Mouse (Mus musculus): ENCODE data around the gene Gspt1.
"Not testable (repeated sequence)": the region's sequence is repeated elsewhere in the genome, so short reads cannot be mapped to it uniquely, and the experiment has no call there.

The Gspt1 gene

DNA sequence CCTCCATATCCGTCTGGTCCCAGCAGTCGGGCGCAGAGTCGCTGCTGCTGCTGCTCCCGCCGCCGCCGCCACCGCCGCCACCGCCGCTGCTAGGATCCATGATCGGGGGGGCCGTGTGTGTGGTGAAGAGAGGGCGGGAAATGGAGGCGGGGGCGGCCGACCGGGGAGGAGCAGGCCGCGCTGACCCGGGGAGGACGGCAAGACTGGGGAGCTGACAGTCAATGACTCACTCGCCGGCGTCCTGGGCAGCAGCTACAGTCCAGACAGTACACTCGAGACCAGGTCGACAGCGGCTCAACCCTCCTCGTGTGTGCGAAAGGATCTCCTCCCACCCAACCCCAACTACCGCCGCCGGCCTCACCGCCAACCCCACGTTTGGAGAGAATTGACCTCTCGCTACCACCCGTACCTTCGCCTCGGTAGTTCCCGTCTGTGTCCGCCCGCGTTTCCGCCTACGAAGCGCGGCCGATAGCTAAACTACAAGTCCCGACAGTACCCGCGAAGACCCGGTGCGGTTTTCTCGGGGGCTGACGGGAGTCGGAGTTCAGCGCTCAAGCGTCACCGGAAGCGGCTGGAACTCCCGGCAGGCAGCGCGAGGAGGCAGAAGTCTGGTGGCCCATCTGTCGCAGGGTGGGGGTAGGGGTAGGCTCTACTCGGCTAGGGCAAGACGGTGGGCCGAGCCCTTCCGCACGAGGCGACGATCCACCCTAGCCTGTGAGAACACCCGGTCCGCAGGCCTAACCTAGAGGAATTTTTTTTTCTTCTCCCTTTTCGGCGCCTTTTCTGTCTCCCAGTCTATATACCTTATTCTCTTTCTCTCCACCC, at the start of gene Gspt1:
Gene Gspt1 (minus strand): TSS at position 428 of the 825 bp plus-strand sequence.
- DNase-seq = peak; percentile 100

DNA sequence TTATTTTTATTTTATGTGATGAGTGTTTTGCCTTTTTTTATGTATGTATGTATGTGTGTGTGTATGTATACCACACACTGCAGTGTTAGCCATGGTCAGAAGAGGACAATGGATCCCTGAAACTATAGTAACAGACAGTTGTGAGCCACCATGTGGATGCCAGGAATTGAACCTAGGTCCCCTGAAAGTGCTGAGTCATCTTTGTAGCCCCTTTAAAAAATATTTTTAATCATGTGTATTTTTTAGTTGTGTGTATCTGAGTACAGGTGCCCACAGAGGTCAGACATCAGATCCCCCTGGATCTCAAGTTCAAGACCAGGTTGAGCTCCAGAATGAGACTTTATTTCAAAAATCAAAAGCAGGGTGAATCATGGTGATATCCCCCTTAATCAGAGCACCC, 49.6 kb upstream of the Gspt1 start:
- no peak for DNase-seq

DNA sequence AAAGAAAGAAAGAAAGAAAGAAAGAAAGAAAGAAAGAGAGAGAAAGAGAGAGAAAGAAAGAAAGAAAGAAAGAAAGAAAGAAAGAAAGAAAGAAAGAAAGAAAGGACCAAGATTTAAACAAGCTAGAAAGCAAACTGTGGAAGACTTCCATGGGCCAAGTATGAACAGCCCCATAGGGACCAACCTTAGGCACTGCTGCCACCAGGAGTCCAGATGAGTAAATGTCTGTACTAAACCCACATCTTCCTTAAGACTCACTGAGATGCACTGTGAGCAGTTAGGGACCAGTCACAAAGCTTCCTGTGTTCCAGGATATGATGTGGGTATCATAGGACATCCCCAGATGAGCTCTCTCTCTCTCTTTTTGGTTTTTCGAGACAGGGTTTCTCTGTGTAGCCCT, 43.6 kb upstream of the Gspt1 start:
- DNase-seq = peak; percentile 40

DNA sequence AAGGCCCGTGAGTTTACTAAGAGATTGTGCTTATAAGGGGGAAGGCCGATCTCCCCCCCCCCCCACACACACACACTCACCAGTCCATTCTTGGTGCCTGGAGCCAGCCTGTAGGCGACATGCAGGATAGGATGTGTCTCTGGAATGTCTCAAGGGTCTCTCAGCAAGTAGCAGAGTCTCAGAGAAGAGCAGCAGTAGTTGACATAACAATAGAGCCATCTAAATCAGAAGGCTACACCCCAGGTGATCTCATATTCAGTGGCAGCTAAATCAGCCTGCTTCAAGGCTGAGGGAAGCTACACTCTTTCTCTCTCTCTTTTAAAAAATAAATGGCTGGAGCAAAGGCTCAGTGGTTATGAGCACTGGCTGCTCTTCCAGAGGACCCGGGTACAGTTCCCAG, 41.5 kb upstream of the Gspt1 start:
- not testable (repeated sequence) for DNase-seq

DNA sequence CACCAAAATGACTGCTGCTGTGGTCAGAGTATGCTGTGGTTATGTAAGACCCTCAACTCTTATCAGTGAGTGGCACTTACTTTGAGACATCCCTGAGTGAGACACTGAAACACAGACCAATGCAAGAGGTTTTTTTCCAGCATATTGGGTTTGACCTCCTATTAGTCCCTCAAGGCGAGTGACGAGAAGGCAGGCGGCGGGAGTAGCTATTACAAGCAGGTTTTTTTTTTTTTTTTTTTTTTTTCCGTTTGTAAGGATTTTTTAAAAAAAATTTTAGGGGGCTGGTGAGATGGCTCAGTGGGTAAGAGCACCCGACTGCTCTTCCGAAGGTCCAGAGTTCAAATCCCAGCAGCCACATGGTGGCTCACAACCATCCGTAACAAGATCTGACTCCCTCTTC, 34.7 kb upstream of the Gspt1 start:
- DNase-seq = not testable (repeated sequence)

DNA sequence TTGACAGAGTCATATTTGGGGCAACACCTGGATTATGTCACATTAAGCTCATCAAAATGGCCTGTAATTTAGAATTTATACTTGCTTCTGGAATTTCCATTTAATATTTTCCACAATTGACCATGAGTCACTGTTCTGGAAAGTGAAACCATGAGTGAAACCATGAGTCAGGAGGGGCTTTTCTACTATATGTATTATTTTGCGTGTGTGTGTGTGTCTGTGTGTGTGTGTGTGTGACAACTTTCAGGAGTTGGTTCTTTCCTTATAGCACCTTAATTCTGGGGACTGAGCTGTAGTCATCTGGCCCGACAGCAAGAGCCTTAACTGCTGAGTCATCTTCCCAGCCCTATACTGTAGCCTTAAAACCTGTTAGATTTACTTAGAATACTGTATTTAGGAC, 31.8 kb upstream of the Gspt1 start:
- DNase-seq = no peak

DNA sequence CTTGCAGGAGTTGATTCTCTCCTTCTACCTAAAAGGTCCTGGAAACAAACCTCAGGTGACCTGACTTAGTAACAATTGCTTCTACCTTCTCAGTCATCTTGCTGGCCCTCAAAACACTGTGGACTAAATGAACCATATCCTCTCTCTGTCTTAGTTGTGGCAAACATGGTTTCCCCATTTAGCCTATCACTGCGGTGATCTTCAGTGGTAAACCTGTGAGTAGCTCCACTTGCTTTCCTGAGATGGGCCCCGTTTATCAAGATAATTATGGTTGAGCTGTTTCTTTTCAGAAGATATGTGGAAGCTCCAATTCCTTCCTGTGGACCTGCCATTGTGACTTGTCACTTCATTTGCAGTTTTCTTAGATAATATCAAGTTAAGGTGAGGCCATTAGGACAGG, 30.8 kb upstream of the Gspt1 start:
- no peak for DNase-seq

DNA sequence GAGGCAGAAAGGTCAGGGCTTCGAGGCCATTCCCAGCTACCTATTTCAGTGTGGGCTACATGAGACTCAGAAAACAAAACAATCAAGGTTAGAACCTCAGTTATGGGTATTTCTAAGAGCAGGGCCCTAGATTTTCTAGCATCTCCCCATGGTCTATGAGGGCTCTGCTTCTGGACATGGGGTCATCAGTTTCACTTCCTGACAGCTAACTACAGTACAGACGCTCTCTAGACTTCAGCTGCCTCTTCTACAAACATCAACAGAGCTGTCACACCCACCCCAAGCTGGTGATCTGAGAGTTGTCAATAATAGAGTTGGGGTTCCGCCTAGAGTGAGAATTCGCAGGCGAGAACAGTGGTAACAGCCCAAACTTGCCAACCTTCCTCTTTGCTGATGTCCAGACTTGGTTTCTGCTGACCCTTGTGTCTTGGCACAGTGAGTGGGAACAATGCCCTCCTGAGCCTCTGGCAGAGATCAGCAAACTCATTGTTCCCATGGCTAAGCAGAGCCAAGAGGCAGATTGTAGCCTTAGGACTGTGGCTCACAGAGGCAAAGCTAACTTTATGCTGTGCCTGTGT, 28.6 kb upstream of the Gspt1 start:
- no peak for DNase-seq

DNA sequence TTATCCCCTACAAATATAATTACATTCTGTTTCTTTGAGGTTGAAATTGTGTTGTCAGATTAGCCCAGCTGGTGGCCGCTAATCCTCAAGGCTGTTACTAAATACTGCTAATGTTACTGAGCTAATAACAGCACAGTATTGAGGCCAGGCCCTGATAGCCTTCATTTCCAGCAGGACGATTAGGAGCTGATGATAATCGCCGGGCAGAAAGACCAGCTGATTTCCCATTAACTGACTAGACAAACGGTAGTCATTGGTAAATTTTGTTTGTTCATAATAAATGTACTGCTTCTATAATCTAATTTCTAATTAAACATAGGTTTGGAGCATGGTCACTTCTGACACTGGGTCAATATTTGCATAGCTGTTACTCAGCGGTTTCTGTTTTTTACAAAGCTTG, 24.7 kb upstream of the Gspt1 start:
- DNase-seq = peak; percentile 78

DNA sequence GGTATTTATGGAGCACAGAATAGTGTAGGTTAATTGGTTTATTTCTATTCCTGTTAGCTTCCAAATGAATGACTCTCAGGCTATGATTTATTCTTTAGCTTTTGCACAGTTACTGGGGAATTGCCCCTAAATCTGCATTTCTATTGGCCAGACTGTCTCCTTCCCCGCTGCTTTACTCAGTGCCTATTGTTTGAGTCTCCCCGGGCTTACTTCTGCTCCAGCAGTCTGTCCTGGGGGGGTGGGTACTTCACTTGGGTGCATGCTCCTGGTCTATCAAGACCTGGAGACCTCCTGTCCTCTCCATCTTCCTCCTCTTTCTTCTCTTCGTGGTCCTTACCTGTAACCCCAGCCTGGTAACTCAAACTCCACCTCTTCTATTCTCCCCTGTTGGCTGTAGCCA, 22.8 kb upstream of the Gspt1 start:
- DNase-seq = no peak

DNA sequence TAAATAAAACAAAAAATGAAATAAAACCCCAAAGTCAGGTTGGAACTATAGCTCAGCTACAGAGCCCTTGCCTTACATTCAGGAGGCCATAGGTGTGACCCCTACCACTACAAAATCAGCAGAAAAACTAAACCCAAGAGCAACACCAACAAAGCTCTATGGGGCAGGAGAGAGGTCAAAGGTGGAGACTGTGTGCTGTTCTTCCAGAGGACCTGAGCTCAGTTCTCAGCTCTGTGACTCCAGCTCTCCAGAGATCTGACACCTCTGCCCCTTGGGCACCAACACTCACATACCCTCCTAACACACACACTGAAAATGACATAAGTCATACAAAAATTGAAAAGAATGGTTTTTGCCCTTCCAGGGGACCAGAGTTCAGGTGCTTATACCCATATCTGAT, 16.9 kb upstream of the Gspt1 start:
- DNase-seq = no peak

DNA sequence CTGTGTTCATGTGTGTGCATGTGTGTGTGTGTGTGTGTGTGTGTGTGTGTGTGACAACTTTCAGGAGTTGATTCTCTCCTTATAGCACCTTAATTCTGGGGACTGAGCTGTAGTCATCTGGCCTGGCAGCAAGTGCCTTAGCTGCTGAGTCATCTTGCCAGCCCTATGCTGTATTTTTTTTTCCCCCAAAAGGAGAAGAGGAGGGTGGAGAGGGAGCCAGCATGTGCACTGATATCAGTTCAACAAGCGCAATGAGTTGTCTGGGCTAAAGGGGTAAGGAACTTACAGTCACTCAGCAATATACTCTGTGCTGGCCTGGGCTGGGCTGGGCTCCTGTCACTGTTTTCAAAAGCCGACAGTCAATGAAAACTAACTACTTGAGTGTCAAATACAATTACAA, 16.5 kb upstream of the Gspt1 start:
- no peak for DNase-seq

DNA sequence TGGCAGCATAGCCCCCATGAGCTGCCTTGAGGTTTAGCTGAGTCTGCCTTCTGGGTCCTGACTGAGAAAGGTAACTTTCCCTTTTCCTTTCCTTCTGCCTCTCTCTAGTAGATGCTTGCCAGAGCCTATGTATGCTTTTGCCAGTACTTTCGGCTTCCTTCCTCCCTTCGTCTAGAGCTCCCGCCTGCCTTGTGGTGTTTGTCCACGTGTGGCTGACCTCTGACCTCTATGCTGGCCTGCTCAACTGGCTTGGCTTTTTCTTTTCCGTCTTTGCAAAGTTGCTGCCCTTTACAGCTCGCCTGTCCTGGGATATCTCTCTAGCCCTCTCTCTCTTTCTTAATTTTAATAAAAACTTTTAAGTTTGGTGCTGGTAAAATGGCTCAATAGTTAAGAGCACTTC, 15.7 kb upstream of the Gspt1 start:
- DNase-seq = no peak

DNA sequence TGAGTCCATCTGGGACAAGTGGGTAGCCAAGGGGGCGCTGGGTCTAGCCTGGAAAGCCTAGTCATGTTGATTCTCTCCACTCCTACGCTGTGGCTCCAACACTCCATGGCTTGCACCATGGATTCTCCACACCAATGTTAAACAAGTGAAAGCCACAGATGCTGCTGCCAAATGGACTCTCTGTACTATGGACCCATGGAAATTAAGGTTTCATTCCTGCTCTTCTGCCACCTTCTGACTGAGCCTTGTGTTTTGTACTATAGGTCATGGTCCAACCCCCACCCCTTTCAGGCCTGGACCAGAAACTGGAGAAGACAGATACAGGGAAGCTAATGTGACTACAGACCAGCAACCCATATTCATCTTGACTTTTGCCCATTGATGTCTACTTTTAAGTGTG, 12.4 kb upstream of the Gspt1 start:
- DNase-seq = no peak

DNA sequence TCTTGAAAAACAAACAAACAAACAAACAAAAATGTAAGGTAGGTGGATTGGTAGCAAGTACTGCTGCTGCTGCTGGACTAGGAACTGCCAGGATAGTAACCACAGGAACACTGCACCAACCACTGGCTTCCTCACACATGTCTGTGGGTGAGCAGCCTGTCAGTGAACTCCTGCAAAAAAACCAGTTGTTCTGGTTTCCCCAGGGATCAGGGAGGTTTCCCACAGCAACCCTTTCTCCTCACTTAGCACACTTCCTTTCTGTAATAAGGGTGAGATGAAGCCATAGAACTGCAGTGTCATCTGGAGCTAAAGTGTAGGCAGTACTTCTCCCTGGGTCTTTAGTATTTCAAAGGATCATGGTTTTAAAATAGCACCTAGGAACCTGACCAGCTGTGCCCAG, 9.1 kb upstream of the Gspt1 start:
- DNase-seq = no peak

DNA sequence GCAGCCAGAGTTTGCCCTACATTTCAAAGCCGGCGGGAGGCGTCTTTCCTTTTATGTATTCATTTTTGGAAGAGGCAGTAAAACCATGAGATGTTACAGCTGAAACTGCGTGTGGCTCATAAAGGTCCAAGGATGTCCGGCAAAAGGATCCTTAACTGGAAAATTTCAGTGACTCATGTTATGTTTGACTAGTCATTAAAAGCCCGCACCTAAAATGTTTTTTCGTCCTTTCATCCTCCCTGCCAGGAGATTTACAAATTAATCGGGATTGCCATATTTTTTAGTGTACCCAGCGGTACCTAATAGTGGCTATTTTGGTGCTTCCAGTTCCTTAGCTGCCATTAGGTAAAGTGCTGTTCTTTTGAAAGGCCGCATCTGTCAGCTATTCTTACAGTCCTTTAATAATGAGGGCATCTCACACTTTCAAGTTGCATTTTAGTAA, 619 bp upstream of the Gspt1 start:
- DNase-seq = no peak

DNA sequence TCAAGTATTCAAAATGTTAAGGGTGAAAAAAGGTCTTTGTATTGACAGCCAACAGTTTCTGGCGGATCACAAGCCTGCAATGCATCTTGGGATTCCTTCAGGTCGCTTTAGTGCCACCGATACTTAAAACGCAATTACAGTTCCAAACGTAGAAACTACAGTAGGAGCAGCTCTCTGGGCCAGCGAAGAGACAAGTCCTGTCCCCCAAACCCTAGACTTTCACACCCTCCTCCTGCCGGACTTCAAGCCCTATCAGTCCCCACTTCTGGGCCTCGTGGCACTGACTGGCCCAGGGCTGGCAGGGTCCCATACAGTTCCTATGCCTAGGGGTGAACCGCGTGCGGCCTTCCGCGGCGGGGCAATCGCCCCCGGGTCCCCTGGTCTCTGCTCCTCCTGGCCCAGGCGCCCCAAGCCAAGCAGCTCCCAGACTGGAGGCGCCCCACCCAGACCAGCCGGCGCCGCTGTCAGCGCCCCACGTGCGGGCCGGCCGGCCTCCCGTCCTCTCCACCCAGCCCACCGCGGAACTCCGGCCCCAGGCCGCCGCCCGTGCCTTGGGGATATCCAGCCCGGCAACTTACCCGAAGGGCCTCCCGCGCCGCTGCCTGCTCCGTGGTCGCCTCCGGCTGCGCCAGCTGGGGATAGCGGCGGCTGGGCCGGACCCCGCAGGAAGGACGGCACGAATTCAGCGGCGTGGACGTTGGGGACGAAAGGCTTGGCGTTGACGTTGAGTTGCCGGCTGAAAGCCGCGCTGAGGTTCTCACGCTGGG, 877 bp downstream of the Gspt1 start:
- peak; percentile 49 for DNase-seq

DNA sequence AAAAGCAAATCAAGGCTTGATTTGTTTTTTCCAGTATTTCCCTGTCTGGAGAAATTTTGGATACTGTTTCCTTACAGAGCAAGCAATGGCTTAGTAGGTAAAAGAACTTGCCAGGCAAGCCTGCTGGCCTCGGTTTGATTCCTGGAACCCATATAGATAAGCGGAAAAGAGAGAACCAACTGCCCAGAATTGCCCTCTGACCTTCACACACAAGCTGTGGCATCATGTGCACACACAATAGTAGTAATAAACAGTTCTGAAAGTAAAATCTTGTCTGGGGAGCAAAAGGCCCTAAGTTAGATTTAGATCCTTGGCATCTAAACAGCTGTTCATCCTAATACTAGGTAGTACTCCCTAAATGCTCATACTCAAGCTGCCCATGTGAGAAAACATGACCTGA, 6.3 kb downstream of the Gspt1 start:
- DNase-seq = no peak

DNA sequence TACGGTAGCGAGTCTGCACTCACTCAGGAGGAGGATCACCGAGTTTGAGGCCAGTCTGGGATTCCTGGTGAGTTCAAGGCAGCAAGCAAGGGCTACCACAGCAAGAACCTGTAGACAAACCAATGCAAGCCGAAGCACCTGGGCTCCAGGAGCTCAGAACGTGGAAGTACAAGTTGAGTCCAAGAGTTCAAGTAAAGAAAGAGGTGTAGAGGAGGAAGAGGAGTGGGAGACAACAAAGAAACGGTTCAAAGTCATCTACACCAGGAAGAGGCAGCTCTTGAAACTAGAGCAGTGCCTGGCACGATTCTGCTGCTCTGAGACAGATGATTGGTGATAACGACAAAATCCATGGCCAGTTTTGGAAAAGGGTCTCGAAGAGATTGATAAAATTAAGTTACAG, 8.4 kb downstream of the Gspt1 start:
- DNase-seq = no peak

DNA sequence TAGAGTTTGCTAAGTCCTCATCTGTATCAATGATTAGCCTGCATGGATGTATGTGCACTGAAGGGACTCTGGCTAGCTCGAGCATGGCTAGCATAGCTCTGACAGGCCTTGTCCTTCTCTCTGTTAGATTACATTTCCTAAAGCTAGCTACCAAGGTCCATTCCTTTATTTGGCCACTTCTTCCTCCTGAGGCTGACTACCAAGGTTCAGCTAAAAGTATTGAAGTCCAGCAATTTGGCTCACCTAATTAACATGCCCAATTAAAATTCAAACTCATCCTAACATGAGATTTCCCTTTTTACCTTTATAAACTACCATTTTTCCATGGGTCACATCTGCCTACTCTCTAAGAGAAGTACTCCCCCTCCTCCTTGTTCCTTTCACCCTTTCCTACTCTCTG, 11.7 kb downstream of the Gspt1 start:
- no peak for DNase-seq

DNA sequence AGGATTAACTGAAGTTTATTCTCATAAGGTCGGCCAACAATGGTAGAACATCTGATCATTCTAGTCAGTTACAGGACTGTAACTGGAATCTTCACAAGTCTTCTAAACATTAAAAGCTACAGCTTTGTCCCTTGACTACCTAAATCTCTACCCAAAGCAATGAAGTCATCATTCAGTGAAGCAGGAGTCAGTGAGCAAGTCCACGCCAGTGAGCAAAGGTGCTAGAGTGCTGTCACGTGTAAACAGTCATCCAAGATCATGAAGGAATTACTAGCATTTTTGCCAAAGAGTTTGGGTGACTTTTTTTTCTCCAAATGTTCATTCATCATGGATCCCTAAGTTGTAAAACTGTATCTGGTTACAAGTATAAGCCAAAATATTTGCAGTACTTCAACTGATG, 36.3 kb downstream of the Gspt1 start:
- no peak for DNase-seq

DNA sequence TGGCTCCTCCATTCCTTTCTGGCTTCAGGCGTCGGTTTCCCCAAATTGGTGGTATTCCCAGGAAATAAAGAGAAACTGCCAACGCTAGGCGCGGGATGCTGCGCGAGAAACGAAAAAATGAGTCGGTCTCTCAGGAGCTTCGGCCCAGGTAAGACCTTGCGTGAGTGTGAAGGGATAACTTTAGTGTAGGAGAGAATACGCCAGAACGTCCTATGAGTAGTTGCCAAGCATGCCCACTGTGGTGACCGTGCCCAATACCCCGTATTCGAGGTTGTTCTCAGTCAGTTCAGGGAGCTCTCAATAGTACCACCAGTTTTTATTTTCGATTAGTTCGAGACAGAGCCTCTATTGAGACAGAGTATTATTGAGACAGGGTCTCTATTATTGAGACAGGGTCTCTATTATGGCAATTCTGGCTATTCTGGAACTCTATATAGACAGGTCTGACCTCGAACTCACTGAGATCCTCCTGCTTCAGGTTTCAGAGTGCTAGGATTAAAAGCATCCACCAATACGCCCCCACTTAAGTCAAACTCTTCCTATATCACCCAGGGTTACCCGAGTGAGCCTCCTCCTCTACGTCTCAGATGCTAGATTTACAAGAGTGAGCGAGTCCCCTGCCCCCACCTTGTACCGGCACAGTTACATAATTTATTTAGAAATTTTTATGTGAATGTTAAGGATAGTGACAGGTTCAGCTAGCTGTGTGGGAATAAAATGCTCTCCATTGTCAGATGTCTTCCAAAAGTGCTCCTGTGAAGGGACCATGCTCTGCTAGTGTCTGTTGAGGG, 50.3 kb downstream of the Gspt1 start:
- no peak for DNase-seq
